Mouse (Mus musculus): Measurements from ENCODE around the gene Smchd1.

- no peak for TF ChIP-seq CTCF (conservative IDR thresholded peaks at IDR 0.05; ENCODE audit: low read length)
- TF ChIP-seq NANOG (IDR thresholded peaks at IDR 0.05; ENCODE audit: borderline replicate concordance, low read length): no peak
Observed at GRCm38 (mm10) chr17:71510297-71510696, 35.2 kb upstream of the Smchd1 start.
